Mouse (Mus musculus) right cerebral cortex, postnatal 14 days (tissue): ENCODE measurements around the gene Pqbp1.
"Not testable (repeated sequence)": the region's sequence is repeated elsewhere in the genome, so short reads cannot be mapped to it uniquely, and the experiment has no call there.

ENCODE experiments used
- DNase-seq: peaks from one replicate; pipeline ENCODE4 v3.0.0; 2022

Gene Pqbp1

DNA sequence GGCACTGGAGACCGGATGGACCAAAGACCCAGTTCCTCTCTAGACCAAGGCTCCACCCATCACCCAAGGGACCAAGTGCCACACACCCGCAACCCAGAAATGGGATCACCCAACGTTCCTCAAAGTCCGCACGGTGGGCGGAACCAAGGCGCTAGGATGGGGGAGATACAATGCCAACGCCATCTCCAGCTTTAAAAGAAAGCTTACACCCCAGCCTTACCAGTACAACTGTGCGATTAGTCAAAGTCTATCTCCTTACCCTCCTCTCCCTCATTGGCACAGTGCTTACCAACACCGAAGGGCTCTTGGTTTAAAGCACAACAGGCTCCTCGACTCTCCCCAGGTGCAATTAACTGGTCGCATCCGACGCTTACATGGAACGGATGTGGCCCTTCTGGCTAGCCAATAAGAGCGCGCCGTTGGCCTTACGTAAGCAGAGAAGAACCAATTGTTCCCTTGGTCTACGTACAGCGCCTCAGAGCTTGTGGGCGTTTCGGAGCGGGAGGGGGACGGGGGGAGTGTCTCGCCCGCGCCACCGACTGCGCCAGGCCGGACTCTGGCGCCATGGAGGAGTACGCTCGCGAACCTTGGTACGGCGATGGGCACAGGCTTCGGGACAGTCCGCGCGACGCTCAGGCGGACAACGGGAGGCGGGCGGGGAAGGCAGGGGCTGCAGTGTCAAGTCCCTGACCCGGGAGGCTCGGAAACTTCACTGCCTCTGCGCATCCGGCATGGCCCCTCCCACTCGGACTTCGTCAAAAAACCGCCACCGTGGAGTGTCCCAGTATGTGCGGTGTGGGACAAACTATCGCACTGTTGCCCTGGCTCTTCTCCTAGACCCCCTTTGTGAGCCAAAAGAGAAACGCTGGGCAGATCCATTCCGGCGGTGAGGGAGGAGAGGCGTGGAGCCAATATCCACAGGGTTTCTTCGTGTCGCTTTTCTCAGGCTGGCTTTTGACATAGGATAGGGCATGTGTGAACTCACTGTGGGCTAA is at the start of gene Pqbp1, which contains the start of gene Timm17b:
TSS of gene Pqbp1 (minus strand) at position 390 of the 995 bp plus-strand sequence.
TSS of gene Timm17b (plus strand) at position 478 of the 995 bp plus-strand sequence.
- peak; percentile 86 for DNase-seq

- peak; percentile 90 for DNase-seq
These were observed 48.9 kb upstream of the Pqbp1 start for GRCm38 (mm10) chrX:7947900-7948492.

DNA sequence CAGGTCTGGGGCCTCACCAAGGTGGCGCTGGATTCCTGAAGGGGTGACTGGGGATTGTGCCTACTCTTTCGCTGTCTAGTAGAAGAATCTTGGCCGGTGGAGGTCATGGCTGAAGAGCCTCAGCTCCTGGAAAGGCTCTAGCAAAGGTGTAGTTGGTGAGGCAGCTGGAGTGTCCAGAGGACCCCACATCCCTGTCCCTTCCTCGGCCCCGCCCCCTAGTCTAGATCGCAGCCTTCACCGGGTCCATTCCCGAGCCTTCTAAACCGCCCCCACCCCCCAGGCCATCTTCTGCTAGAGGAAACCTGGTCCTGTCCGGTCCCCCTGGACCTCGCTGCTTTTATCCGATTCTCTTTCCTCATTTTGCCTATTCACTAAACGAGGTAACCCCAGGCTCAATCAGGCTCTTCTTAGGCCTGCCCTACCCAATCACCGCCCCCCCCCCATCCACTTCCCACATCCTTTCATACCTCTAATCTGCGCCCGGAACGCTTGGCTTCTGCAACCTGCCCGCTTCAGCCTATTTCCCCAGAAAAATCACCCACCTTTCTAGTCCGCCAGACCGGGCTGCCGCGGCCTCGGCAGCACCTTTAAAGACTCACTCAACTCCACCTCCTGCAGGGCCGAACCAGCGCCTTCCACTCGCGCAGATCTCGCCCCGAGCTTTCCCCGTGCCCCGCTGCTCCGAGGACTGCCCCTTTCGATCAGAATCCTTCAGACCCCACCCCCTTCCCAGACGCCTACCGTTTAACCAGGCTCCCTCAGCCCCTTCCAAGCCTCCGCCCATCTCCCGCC is 48.2 kb upstream of the Pqbp1 start, which contains the start of gene Hdac6:
TSS of gene Hdac6 (minus strand) at position 782 of the 792 bp plus-strand sequence.
- no peak for DNase-seq

GRCm38 (mm10) chrX:7945618-7946017 is 46.5 kb upstream of the Pqbp1 start:
- DNase-seq, result no peak

GRCm38 (mm10) chrX:7937667-7938066 is 38.6 kb upstream of the Pqbp1 start:
- no peak for DNase-seq

DNA sequence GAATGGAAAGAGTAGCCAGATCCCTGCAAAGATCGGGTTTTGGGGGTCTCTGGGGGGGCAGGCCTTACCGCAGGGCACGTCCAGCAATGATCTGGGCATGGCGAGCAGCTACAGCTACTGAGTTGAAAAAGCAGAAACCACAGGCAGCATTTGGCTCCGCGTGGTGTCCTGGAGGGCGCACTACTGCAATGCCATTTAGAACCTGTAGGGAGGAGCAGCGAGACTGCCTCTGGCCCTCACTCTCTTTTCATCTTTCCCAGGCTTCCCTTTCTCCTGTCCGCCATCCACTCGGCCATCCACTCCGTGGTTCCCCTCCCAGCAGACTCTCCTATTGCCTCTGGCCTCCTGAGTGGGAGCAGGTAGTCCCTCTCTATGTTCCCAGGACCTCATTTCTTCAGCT is 37.8 kb upstream of the Pqbp1 start:
- no peak for DNase-seq

DNA sequence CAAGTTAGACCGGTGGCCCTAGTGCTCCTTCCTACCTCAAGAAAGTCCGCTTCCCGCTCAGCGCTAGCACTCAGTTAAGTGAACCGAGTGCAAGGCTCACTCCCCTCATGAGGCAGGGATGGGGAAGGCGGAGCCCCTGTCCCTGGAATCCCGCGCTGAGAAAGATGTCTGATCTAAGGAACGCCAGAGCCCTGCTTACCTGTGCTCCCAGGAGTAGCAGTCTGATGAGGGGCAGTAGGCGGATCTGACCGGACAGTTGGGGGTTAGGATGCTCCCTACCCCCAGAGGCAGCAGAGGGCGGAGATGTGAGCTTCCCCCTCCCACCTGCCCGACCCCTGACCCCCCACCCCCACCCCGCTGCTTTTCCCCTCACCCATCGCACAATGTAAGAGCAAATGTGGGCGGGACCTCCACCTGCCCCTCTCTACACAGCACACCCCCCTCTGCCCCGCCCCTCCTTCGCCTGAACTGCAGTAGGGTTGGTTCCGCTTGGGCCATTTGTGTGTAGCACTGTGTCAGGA is 29.3 kb upstream of the Pqbp1 start, which contains the start of gene Eras:
TSS of gene Eras (minus strand) at position 338 of the 521 bp plus-strand sequence.
- DNase-seq, result no peak

DNA sequence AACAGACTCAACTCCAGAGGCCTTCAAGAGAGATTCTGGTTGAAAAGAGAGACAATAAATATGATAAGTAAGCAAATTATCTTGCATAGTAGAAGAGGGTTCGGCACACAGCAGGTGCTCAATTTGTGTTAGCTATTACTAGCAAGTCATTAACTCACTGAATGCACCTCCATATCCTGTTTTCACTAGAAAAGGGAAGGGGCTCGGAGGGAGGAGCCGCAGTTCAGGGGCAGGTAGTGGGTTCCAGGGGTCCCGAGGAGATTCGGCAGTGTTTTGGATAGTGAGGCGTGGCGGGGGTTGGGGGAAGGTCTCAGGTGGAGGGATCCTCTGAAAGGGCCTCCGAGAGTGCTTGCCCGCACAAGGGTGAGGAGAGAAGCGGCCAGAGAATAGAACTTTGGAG is 28.0 kb upstream of the Pqbp1 start:
- no peak for DNase-seq

DNA sequence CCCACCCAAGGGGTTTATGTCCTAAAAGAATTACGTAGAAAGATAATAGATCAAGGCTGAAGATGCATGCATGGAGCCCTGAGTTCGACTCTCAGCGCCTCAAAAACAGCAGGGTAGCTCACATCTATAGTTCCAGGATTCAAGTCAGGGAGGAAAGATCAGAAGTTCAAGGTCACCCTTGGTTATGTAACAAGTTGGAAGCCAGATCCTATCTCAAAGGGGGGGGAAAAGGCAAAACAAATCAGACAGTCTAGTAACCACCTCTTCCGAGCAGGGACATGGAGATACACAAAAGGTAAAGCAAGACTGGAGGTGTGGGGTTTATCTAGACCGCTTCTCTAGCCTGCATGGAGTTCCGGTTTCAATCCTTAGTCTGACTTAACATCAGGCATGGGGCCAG is 27.2 kb upstream of the Pqbp1 start:
- DNase-seq, result no peak

GRCm38 (mm10) chrX:7922032-7922431 is 23.0 kb upstream of the Pqbp1 start:
- DNase-seq, result peak; percentile 33

- peak; percentile 58 for DNase-seq
These were observed 20.7 kb upstream of the Pqbp1 start, which contains the start of gene Pcsk1n for GRCm38 (mm10) chrX:7919601-7920383. Pcsk1n (plus strand) TSS chrX:7919822.

- DNase-seq, result not testable (repeated sequence)
These were observed 18.9 kb upstream of the Pqbp1 start for GRCm38 (mm10) chrX:7917960-7918359.

DNA sequence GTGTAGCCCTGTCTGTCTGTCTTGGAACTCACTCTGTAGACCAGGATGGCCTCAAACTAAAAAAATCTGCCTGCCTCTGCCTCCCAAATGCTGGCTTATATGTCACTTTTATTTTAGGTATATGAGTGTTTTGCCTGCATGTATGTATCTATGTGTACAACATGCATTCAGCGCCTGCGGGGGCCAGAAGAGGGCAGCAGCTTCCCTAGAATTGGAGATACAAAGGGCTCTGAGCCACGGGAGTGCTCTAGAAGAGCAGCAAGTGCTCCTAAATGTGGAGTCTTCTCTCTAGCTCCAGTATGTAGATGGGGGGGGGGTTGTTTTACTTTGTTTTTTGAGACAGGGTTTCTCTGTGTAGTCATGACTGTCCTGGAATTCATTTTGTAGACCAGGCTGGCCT is 16.6 kb upstream of the Pqbp1 start:
- DNase-seq, result not testable (repeated sequence)

- DNase-seq, result no peak
These were observed 11.4 kb upstream of the Pqbp1 start for GRCm38 (mm10) chrX:7910473-7910872.

DNA sequence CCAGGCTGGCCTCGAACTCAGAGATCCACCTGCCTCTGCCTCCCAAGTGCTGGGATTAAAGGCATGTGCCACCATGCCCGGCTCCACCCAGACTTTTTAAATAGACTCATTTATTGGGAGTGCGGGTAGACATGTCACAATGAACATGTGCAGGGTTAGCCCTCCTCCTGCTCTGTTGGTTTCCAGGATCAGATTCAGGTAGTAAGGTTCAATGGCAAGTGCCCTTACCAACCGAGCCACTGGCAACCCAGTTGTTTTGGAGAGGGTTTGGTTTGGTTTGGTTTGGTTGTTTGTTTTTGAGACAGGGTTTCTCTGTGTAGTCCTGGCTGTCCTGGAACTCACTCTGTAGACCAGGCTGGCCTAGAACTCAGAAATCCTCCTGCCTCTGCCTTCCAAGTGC is 10.2 kb upstream of the Pqbp1 start, which contains the start of gene Gm10490:
TSS of gene Gm10490 (plus strand) at position 301 of the 400 bp plus-strand sequence.
- DNase-seq, result not testable (repeated sequence)

- no peak for DNase-seq
These were observed 8.7 kb upstream of the Pqbp1 start, which contains the start of gene Gm10491 for GRCm38 (mm10) chrX:7907735-7908134. Gm10491 (minus strand) TSS chrX:7907835.

GRCm38 (mm10) chrX:7904441-7904840 is 5.4 kb upstream of the Pqbp1 start:
- no peak for DNase-seq

DNA sequence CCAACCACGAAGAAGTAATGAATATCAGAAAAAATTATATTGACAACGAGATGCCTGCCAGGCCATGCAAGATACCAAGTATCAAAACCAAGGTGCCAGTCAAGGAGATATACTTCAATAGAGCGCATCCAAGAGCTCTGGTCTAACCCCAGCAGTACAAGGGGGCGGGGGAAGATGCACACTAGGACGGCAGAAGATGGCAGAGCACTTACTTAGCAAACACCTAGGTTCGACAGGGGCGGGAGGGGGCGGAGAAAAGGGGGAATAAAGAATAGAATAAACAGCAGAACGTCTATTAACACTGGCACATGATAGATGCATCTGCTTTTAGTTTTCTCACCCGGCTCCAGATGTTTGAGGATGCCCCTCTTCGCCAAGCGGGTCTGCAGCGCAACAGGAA is 858 bp downstream of the Pqbp1 start:
- DNase-seq, result no peak

- peak; percentile 66 for DNase-seq
These were observed 15.1 kb downstream of the Pqbp1 start, which contains the start of gene Slc35a2 for GRCm38 (mm10) chrX:7883841-7884567. Slc35a2 (plus strand) TSS chrX:7884028.

DNA sequence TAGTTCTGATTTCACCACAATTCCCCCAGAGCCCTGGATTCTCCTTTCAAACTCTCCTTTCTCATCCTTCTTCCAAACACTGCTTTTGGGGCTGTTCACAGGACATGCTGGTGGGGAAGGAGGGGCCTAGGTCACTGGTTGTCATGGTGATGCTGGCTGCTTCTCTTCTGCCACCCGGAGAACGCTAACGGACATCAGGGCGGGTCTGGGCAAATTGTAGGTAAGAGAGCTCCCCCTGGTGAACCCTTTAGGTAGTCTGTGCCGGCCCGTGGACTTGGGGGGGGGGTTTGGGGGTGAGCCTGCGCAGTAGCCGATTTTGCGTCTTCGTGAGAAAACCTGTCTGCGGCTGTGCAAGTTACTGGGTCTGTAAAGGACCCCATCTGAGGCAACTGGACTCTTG is 19.2 kb downstream of the Pqbp1 start:
- DNase-seq, result peak; percentile 49

GRCm38 (mm10) chrX:7878495-7878894 is 20.6 kb downstream of the Pqbp1 start:
- peak; percentile 18 for DNase-seq
